Mouse (Mus musculus) midbrain, embryonic 11.5 days (tissue): ENCODE results near the gene Vasn. TPM values are rescaled to one million over a fixed set of nuclear protein-coding genes. Genes with fewer than 3 reads are reported as not detected.

Experiments used
- ATAC-seq: fragments of 200-750 bp; cut with Nextera tagmentation; 2 replicates; pipeline ENCODE4 v1.8.0; 2017; ENCODE audit warnings: moderate TSS enrichment, moderate library complexity; ENCODE audit not compliant: low FRiP score
- DNase-seq: peaks from one replicate; pipeline ENCODE4 v3.0.0; 2015; ENCODE audit warnings: low spot score; ENCODE audit errors: missing footprints
- H3K27ac ChIP-seq: fragments of 300-500 bp; sonication (generic); 2 replicates; pipeline ENCODE4 v1.5.1; 2014; ENCODE audit warnings: low read depth, low read length
- H3K27me3 ChIP-seq: fragments of 300-500 bp; sonication (generic); 2 replicates; pipeline ENCODE4 v1.6.1; 2014; ENCODE audit warnings: mild to moderate bottlenecking, low read length, moderate library complexity, mixed read lengths; ENCODE audit not compliant: control insufficient read depth, insufficient read depth
- H3K36me3 ChIP-seq: fragments of 300-500 bp; sonication (generic); 2 replicates; pipeline ENCODE4 v1.6.1; 2014; ENCODE audit warnings: mild to moderate bottlenecking, low read length, moderate library complexity, mixed read lengths; ENCODE audit not compliant: control insufficient read depth, insufficient read depth
- H3K4me1 ChIP-seq: fragments of 300-500 bp; sonication (generic); 2 replicates; pipeline ENCODE4 v1.6.1; 2014; ENCODE audit warnings: low read length; ENCODE audit not compliant: control insufficient read depth, insufficient read depth
- H3K4me2 ChIP-seq: fragments of 300-500 bp; sonication (generic); 2 replicates; pipeline ENCODE4 v1.6.1; 2014; ENCODE audit warnings: mild to moderate bottlenecking, moderate library complexity
- H3K4me3 ChIP-seq: fragments of 300-500 bp; sonication (generic); 2 replicates; pipeline ENCODE4 v1.5.1; 2014; ENCODE audit warnings: low read depth, low read length
- H3K9ac ChIP-seq: fragments of 300-500 bp; sonication (generic); 2 replicates; pipeline ENCODE4 v1.6.1; 2014; ENCODE audit warnings: low read length
- H3K9me3 ChIP-seq: fragments of 300-500 bp; sonication (generic); 2 replicates; pipeline ENCODE4 v1.6.1; 2016; ENCODE audit warnings: low read length; ENCODE audit not compliant: control insufficient read depth
- WGBS: fragments of 180-500 bp; shearing (Covaris S2); extraction: QIAGEN DNeasy Blood & Tissue Kit; methylation state at CpG from one replicate; pipeline ENCODE4 v1.1.7; 2014; 5-methylcytosine and 5-hydroxymethylcytosine counted together
- polyA plus RNA-seq: library from polyadenylated mRNA; unstranded; fragments of >200 nt; fragmentation: Nextera tagmentation; extraction: Ambion mirVana; gene quantifications from 2 replicates; pipeline ENCODE4 v1.2.1, GENCODE M21; 2014

Gene Vasn
- polyA plus RNA-seq, 1 experiment from 2014 or later = 7.0 TPM

DNA sequence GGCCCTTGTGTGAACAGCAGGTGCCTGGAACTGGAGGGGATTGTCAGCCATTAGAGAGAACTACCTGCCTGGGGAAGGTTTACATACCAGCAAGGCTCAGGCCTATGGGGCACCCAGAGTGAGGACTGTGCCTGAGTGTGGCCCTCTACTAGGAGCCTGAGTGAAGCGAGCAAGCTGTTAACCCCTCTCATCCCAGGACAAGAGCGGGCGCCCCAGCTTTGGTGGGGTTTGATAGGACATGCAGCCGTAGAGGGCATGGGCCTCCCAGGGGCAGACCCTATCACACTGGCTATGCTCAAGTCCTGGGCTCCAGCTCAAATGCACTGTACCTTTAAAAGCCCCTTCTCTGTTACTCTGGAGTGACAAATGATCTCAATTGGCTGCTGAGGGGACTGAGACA lies 7.1 kb downstream of the Vasn start:
- H3K27ac ChIP-seq = no peak overlapping the region
- no peak overlapping the region for H3K4me2 ChIP-seq
- H3K4me1 ChIP-seq = peaks cover 4% of the 10 kb centered on the region; the same call in 1 of the 2 replicates
- no peak overlapping the region for H3K4me3 ChIP-seq
- 71% methylated on average over 4 of the region's 4 CpGs for WGBS
- no peaks in the 10 kb centered on the region for H3K27me3 ChIP-seq
- DNase-seq = peak; percentile 62
- no peaks in the 10 kb centered on the region for H3K9me3 ChIP-seq
- no peak overlapping the region for H3K9ac ChIP-seq
- ATAC-seq = no peak
- H3K36me3 ChIP-seq = no peaks in the 10 kb centered on the region; the same call in 1 of the 2 replicates

DNA sequence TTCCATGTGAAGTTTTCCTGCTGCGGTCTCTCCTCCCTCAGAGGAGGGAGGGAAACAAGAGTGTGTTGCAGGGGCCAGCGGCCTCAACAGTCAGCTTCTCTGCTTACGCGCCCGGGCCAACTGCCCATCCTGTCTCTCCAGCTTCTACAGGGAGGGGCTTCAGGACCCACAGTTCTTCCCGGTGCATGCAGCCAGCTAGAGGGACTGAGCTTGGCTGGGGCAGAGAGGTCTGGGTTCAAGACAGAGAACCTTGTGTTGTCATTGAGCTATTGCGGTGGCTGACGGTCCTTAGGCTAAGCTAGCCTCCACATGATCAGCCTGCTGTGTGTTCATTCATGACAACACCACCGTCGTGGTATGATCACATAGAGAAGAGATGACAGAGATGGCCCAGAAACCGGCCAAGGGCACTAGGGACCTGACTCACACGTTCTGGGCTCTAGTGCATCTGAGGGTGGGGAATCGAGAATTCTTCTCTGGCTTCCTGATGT lies 8.0 kb downstream of the Vasn start:
- H3K27ac ChIP-seq = no peak overlapping the region
- H3K9ac ChIP-seq = no peak overlapping the region
- peaks cover 1% of the 10 kb centered on the region; the same call in 1 of the 2 replicates for H3K4me1 ChIP-seq
- DNase-seq (no peak), ATAC-seq (no peak)
- no peaks in the 10 kb centered on the region; the same call in 1 of the 2 replicates for H3K36me3 ChIP-seq
- H3K4me3 ChIP-seq = no peak overlapping the region
- H3K4me2 ChIP-seq = no peak overlapping the region
- no peaks in the 10 kb centered on the region for H3K9me3 ChIP-seq
- no peaks in the 10 kb centered on the region for H3K27me3 ChIP-seq
- 77% methylated on average over 13 of the region's 13 CpGs for WGBS

DNA sequence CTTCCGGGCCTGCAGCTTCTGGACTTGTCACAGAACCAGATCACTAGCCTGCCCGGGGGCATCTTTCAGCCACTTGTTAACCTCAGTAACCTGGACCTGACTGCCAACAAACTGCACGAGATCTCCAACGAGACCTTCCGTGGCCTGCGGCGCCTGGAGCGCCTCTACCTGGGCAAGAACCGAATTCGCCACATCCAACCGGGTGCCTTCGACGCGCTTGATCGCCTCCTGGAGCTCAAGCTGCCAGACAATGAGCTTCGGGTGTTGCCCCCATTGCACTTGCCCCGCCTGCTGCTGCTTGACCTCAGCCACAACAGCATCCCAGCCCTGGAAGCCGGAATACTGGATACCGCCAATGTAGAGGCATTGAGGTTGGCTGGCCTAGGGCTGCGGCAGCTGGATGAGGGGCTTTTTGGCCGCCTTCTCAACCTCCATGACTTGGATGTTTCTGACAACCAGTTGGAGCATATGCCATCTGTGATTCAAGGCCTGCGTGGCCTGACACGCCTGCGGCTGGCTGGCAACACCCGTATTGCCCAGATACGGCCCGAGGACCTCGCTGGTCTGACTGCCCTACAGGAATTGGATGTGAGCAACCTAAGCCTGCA lies 8.8 kb downstream of the Vasn start:
- H3K4me2 ChIP-seq = no peak overlapping the region
- 82% methylated on average over 28 of the region's 28 CpGs for WGBS
- H3K36me3 ChIP-seq = no peaks in the 10 kb centered on the region; the same call in 1 of the 2 replicates
- no peak overlapping the region for H3K9ac ChIP-seq
- H3K9me3 ChIP-seq = no peaks in the 10 kb centered on the region
- no peak overlapping the region for H3K27ac ChIP-seq
- no peaks in the 10 kb centered on the region for H3K4me1 ChIP-seq
- ATAC-seq (no peak), DNase-seq (peak; percentile 81)
- no peaks in the 10 kb centered on the region for H3K27me3 ChIP-seq
- H3K4me3 ChIP-seq = no peak overlapping the region

DNA sequence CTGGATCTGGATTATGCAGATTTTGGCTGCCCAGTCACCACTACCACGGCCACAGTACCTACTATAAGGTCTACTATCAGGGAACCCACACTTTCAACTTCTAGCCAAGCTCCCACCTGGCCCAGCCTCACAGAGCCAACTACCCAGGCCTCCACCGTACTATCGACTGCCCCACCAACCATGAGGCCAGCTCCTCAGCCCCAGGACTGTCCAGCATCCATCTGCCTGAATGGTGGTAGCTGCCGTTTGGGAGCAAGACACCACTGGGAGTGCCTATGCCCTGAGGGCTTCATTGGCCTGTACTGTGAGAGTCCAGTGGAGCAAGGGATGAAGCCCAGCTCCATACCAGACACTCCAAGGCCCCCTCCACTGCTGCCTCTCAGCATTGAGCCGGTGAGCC lies 9.5 kb downstream of the Vasn start:
- Histone ChIP-seq H3K4me1 (no peaks in the 10 kb centered on the region), H3K9ac (no peak overlapping the region), H3K36me3 (no peaks in the 10 kb centered on the region; the same call in 1 of the 2 replicates), H3K4me2 (no peak overlapping the region), H3K4me3 (no peak overlapping the region), H3K27ac (no peak overlapping the region), H3K27me3 (no peaks in the 10 kb centered on the region), H3K9me3 (no peaks in the 10 kb centered on the region)
- WGBS = 91% methylated on average over 5 of the region's 5 CpGs
- DNase-seq (peak; percentile 39), ATAC-seq (no peak)

GRCm38 (mm10) chr16:4649692-4650091 lies 10.0 kb downstream of the Vasn start:
- Histone ChIP-seq H3K4me3 (no peak overlapping the region), H3K27ac (no peak overlapping the region), H3K4me1 (no peaks in the 10 kb centered on the region), H3K9me3 (no peaks in the 10 kb centered on the region), H3K4me2 (no peak overlapping the region), H3K36me3 (no peaks in the 10 kb centered on the region; the same call in 1 of the 2 replicates), H3K27me3 (no peaks in the 10 kb centered on the region), H3K9ac (no peak overlapping the region)
- 93% methylated on average over 11 of the region's 11 CpGs for WGBS
- no peak for ATAC-seq
- peak; percentile 41 for DNase-seq

DNA sequence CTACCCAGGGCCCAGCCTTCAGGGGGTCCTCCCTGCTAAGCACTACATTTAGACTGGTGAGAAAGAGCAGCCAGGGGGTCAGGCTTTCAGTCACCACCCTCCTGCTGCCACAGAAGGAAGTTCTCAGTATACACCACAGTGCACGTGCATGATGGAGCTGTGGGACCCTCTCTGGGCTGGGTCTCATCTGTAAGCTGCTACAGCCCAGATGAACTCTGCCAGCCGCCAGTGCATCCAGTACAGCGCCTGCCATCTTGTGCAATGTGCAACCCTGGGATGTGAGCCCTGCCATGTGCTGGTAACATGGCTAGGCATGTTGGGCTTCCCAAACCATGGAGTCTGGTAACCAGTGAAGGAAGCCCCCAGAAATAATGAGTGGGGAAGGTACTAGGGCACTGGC lies 10.4 kb downstream of the Vasn start:
- Histone ChIP-seq H3K36me3 (no peaks in the 10 kb centered on the region; the same call in 1 of the 2 replicates), H3K4me3 (no peak overlapping the region), H3K27ac (no peak overlapping the region), H3K9me3 (no peaks in the 10 kb centered on the region), H3K9ac (no peak overlapping the region), H3K4me2 (no peak overlapping the region), H3K4me1 (peaks cover under 1% of the 10 kb centered on the region; the same call in 1 of the 2 replicates), H3K27me3 (no peaks in the 10 kb centered on the region)
- WGBS = 81% methylated on average over 3 of the region's 3 CpGs
- DNase-seq (peak; percentile 68), ATAC-seq (no peak)

DNA sequence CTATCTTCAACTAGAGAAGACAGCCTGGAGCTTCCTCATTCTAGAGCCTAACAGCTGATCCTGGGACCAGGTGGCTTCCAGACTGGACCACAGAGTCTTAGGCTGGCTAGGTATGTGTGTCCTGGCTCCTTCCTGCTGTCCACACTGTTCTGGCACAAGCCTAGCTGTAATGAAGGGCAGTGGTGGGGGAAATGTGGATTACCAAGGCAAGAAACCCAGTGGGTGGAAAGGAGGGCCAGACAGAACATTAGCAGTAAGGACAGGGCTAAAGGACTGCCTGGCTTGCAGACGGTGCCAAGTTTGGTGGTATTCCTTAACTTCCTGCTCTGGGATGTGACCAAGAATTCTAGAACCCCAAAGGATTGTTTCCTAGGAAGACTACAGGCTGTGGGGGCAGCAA lies 11.3 kb downstream of the Vasn start:
- peak; percentile 53 for DNase-seq
- Histone ChIP-seq H3K9me3 (no peaks in the 10 kb centered on the region), H3K36me3 (no peaks in the 10 kb centered on the region; the same call in 1 of the 2 replicates), H3K4me2 (no peak overlapping the region), H3K9ac (no peak overlapping the region), H3K27me3 (no peaks in the 10 kb centered on the region), H3K4me3 (no peak overlapping the region), H3K4me1 (peaks cover 10% of the 10 kb centered on the region), H3K27ac (no peak overlapping the region)
- ATAC-seq = no peak
- 77% methylated on average over 1 of the region's 1 CpGs for WGBS

DNA sequence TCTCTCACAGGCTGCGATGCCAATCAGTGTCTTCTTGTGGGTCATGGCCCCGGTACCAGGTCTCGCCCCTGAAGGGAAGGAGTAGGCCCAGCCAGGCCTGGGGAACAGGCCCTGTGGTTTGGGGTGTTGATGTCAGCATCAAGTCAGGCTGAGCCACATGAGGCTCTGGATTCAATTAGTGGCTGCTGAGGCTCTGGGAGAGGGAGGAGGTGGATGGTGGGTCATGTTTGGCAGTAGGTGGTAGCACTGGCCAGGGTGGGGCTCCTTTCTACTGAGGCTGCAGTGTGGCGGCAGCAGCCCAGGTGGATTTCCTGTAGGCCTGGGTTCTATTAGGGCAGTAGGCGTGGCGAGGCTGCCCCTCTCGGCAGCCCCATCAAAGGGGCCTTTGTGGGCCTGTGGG lies 11.9 kb downstream of the Vasn start:
- DNase-seq = peak; percentile 78
- Histone ChIP-seq H3K4me1 (peaks cover 15% of the 10 kb centered on the region), H3K36me3 (no peaks in the 10 kb centered on the region; the same call in 1 of the 2 replicates), H3K9me3 (no peaks in the 10 kb centered on the region), H3K27me3 (no peaks in the 10 kb centered on the region), H3K27ac (no peak overlapping the region), H3K9ac (no peak overlapping the region), H3K4me3 (no peak overlapping the region), H3K4me2 (no peak overlapping the region)
- WGBS = 78% methylated on average over 7 of the region's 7 CpGs
- ATAC-seq = no peak

DNA sequence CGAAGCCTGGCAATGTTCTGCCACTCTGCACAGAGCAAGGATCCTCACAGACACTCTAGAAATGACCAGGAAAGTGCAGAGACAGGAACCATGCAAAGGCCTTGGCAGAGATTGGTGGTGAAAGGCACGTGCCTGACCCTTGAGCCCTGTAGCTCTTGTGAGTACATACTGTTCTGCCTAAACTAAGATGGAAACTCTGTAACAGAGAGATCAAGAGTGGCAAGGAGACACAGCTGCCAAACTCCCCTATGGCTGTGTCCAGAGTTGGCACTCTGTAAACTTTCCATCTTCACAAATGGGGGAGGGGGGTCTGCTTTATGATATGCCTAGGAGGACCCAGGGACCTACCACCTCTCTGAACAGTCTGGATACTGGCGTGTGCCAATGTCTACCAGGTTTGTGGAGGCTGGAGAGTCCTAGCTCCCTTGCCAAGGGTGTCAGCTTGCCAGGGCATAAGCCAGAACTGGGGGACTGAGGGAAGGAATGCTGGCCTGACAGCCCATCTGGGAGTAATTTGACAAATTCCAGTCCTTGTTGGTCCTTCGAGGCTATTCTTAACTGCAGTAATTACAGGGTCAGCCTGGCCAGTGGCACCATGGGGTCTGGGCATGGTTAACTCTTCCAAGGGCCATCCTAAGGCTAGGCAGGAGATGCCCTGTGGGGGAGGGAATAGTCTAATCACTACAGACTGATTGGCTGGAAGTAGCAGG lies 13.1 kb downstream of the Vasn start:
- Histone ChIP-seq H3K27me3 (no peaks in the 10 kb centered on the region), H3K4me2 (no peak overlapping the region), H3K4me1 (peaks cover 15% of the 10 kb centered on the region), H3K4me3 (no peak overlapping the region), H3K27ac (no peak overlapping the region), H3K9ac (no peak overlapping the region), H3K9me3 (no peaks in the 10 kb centered on the region), H3K36me3 (no peaks in the 10 kb centered on the region)
- DNase-seq (peak; percentile 53), ATAC-seq (no peak)
- 78% methylated on average over 4 of the region's 4 CpGs for WGBS
